Mouse (Mus musculus): ENCODE results near the gene Rora.

The Rora gene

DNA sequence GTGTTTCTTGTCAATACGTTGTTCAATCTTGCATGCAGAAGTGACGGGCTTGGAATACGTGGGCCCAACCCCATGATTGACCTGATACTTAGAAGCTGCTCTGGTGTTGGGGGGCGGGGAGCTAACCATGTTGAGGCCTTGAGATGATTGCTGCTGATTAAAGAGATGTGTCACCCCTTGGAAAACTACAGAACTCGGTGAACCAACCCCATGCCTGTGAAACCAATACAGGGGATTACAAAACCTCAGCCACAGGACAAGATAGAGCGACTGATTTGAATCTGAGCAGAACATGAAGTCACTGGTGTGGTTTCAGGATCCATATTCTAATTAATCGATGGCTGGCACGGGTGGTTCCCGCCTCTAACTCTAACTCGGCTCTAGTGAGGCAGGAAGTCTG is 650.9 kb downstream of the Rora start:
- no peak for DNase-seq (ENCODE audit: low read depth, low spot score)

DNA sequence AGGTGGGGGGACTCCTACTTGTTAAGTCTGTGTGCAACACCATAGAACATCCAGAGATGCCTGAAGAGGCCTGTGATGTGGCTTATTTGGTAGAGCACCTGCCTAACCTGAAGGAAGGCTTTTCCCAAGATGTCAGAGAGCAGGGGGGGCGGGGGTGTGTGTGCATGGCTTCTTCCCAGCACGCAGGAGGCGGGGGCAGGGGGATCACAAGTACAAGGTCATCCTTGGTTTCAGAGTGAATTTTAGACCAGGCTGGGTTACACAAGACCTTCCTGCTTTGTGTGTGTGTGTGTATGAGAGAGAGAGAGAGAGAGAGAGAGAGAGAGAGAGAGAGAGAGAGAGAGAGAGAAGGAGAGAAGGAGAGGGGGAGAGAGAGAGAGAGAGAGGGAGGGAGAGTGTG is 651.4 kb downstream of the Rora start:
- no peak for DNase-seq (ENCODE audit: low read depth, low spot score)

DNA sequence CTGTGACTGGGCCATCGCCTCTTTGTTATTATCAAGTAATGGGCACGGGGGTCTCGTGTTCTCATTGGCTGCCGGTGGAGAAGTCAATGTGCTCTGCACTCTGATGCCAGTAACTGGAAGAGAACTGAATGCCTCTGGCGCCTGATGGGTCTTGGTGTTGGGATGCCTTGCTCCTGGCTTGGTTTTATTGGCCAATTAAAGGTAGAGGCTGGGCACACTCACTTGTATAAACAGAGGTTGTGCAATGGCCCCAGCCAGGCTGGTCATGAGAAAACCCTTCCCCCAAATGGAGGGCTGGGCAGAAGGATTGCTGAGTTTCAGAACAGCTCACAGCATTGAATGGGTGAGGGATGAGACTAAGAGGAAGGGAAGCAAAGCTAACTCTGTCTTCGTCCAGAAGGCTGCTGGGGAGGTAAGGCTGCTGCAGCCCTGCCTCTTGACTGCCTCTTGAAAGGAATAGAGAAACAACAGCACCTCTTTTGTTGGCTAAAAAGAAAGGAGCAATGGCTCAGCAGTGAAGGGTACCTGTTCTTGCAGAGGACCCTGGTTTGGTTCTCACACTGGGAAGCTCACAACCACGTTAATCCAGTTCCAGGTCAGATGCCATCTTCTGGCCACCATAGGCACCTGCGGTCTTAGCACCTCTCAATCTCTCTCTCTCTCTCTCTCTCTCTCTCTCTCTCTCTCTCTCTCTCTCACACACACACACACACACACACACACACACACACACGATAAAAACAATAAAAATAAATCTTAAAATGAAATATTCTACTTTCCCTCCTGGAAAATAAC is 653.3 kb downstream of the Rora start:
- no peak for DNase-seq (ENCODE audit: low read depth, low spot score)

DNA sequence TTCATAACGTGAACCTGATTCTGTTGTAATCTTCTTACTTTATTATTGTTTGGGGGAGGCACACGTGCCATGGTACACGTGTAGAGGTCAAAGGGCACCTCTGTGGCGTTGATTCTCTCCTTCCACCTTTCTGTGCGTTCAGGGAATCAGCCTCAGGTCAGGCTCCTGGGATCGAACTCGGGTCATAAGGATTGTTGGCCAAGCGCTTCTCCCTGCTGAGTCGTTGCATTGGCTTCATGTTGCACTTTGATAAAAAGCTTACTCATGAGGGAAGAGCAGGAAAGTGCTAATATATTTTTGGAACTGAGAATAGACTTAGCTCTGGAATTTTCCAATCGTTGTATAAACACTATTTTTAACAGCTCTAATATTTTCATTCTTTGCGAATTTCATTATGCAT is 654.4 kb downstream of the Rora start:
- no peak for DNase-seq (ENCODE audit: low read depth, low spot score)

DNA sequence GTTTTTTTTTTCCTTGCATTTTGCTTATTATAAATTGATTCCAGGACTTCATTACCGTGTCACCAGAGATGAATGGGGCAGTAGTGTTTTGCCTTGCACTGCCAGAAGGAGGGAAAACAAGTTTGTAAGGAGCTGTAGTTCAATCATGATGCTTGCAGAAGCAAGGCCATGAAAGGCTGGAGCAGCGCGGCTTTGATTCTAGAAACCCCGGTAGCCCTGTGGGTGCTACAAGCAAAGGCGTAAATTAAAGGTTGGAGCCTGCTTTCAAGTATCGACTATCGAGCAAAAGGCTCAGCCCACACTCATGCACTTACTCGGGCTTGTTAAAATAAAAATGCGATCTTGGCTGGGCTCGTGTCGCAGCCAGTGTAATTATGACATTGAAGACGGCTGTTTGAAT is 656.9 kb downstream of the Rora start:
- DNase-seq (ENCODE audit: low read depth, low spot score), result no peak

DNA sequence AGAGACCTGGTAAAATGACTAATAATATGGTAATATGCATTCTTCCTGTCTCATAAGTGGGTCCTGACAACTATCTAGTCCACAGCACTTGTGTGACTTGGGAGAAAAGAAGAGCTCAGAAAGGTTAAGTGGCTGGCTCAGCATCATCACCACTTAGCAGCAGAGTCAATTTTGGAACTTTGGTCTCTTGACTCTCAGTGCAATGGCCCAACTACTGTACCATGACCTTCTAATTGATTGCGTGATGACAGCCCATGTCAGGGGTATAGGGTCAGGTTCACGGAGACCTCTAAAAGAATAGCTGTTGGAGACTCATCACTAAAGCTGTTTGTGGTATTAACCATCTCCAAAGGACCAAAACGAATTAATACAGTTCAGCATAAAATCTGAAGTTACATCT is 659.7 kb downstream of the Rora start:
- no peak for DNase-seq (ENCODE audit: low read depth, low spot score)

DNA sequence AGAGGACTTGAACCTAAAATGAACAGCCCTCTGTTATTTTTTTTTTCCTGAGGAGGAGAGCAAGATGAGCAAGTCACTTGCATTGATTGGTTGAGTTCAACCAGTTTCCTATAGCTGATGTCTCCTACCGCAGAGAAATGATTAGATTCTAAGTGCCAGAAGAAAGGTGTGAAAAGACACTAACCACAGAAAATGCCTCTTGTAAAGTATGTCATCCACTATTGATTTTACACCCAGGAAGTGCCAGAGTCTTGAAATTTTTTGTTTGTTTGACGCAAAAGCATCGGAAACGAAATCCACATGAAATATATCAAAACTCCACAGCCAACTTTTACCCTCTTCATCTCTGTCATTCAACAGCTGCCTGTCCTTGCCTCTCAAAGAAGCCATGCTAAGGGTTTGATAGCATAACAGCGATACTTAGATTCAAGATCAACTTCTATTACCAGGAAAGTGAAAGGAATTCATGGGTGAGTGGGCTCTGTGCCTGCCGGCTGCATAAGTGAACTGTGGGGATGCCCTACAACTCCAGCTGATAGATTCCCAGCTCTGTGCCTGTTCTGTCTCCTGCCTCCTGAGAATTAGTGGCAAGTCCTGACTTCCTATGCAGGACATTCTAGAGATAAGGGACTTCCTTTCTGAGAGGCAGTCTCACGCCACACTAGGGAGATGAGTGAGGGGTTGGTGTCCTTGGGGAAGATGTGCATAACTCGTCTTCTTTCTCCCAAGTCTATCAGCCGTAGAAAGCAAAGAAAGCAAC is 661.0 kb downstream of the Rora start:
- no peak for DNase-seq (ENCODE audit: low read depth, low spot score)

DNA sequence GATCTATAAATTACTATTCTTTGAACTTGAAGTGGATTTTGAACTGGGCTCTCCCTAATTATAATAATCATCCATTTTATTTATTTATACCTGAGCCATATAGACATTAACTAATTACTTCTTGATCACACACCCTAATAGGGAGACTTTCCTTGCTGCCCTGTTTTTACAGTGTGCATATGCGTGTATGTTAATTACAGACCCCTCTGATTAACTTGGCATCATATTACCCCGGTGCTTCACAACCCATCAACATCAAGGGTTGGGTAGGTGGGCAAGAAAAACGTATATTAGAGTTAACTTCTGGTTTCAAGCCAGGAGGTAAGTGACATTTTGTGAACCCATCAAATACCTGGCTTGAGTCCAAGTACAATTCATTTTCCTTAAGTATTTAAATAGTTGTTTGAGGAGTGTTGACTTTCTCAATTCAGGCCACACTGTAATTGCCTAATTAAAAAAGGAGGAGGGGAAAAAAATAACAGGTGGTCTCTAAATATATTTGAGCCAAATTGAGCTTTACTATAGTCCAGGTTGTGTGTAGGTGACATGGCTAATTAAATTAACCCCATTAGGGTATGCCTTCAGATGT is 664.0 kb downstream of the Rora start:
- no peak for DNase-seq (ENCODE audit: low read depth, low spot score)

DNA sequence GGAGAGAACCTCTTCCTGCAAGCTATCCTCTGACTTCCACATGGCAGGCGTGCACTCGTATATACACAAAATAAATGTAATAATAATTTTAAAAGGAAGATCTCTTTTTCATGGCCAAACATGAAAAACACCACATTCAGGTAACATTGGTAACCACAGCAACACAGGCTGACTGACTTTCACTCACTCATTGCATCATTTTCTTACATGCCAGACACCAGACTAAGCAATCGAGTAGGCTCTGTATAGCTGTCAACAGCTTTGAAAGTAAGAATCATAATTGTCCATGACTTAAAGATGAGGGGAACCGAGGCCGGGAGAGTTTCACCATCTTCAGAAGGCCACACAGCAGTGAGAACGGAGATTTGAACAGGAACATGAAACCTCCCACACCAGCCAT is 665.8 kb downstream of the Rora start:
- no peak for DNase-seq (ENCODE audit: low read depth, low spot score)

DNA sequence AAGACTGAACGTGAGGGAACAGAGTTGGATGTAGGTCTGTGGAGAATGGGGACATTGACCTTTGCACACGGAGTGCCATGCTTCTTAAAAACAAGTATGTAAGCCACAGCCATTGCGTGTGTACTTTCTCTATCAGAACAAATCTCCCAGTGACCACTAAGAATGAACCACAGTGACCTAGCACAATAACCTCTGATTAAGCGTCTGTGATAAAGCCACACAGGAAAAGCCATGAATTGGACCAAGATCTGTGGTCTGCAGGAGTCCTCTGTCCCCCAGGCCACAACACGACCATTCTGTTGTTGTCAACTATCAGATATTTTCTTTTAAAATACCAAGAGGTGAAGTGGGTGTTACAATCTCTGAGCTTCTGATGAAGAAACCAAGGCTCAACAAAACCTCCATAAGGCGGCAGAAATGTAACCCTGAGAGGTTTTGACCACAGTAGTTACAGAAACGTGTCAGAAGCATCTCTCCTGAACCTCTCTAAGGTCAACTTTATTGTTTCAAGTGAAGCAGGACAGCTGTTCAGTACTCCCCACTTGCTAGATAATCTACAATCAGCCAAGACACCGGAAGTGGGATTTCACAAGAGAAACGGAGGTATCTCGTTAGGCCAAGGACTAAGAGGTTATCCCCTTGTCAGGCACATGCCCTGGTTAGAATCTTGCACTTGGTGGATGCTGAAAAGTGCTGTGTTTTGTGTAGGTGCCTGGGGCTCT is 666.5 kb downstream of the Rora start:
- DNase-seq (ENCODE audit: low read depth, low spot score), result no peak

DNA sequence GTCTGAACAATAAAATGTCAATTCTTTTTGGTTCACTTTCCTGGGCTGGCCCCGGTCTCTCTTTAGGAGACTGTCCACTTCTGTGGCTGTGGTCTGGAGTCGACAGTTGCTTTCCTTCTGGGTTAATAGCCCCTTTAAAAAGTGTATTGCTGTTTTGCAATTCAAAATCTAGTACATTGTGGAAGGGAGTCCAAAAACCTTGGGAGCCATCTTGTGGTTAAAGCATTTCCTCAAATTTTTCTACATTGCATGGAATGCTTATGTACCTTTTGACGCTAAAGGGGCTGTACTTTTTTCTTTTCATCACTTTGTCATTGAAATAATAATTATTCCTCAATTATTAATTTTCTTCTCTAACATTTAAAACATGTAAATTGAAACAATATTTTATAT is 667.0 kb downstream of the Rora start:
- no peak for DNase-seq (ENCODE audit: low read depth, low spot score)

DNA sequence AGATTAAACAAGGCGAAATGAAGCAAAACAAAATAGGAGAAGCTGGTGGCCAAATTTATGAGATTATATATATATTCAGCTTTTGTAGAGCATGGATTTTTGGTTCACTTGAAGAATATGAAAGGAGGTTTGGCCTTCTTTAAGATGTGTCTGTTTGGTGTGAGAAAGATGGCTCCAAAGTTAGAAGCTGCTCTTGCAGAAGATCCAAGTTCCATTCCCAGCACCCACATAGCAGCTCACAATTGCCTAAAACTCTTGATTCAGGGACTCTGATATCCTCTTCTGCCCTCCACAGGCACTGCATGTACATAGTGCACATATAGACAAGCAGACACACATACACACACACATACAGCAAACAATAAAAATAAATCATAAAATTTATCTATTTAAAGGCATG is 668.4 kb downstream of the Rora start:
- no peak for DNase-seq (ENCODE audit: low read depth, low spot score)

DNA sequence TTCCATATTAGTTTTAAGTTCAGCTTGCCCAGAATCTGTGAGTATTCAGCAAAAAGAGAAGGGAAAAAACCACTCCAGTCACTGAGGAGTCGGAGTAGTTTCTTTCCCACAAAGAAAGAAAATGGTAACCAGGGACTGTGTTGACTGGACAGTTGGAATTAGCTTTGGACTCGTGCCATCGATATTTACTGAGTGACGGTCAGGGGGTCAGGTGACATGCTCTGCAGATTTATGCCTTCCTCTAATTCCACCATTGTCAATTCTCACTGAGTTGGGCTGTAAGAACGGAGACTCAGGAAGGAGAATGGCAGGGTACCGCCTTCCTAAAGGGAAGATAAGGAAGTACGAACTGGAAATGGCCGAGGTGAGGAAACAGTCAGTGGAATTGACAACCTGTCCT is 670.2 kb downstream of the Rora start:
- no peak for DNase-seq (ENCODE audit: low read depth, low spot score)

DNA sequence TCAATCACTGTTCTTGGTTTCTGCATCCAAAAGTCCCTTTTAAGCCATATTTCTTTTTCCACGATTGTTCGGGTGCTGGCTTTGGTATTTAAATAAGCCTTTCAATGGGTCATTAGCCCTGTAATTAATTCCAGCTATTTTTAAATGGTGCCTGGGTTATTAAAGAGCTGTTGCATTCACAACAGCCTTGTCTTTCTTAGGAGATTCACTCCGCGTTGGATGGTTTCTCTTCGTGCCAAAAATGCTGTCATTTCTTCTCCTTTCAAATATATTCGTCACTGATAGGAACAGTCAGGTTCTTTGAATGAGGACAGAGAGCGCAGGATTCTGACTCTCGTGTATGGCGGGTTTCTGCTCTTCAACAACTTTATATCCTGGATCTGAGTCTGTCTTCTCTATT is 673.5 kb downstream of the Rora start:
- DNase-seq (ENCODE audit: low read depth, low spot score), result no peak

DNA sequence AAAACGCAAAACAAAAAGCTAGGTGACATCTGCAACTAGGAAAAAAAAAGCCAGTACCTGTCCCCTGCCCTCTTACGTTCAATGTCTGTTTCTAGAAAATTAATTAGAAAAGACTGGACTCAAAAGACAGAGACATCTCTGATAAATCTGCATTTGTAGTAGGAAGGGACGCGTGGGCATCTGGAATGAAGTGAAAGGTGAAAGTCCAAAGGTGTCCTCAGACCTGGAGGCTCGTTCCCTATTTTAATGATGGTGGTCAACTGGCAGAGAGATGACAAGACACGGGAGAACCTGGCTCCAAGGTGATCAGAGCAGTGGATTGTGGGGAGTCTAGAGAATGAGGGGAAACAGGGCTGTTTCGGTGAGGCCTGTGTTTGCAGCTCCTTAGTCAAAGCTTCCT is 674.0 kb downstream of the Rora start:
- DNase-seq (ENCODE audit: low read depth, low spot score), result no peak

DNA sequence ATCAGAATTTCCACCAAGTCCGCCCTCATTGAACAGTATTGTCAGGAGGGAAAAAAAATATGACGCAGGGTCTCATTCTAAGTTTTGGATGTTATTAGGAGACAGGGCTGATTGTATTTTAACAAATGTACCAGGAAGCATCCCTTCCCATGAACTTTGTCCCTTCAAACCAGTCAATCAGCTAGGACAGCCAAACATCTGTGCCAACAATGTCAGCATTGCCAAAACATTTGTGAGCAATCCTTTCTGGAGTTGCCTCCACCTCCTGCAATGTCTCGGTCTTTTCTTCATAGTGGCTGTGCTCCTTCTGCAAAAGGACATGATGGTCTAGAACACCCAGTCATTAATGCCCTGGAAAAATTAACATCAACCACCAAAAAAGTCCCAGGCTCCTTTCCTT is 678.2 kb downstream of the Rora start:
- DNase-seq (ENCODE audit: low read depth, low spot score), result no peak

DNA sequence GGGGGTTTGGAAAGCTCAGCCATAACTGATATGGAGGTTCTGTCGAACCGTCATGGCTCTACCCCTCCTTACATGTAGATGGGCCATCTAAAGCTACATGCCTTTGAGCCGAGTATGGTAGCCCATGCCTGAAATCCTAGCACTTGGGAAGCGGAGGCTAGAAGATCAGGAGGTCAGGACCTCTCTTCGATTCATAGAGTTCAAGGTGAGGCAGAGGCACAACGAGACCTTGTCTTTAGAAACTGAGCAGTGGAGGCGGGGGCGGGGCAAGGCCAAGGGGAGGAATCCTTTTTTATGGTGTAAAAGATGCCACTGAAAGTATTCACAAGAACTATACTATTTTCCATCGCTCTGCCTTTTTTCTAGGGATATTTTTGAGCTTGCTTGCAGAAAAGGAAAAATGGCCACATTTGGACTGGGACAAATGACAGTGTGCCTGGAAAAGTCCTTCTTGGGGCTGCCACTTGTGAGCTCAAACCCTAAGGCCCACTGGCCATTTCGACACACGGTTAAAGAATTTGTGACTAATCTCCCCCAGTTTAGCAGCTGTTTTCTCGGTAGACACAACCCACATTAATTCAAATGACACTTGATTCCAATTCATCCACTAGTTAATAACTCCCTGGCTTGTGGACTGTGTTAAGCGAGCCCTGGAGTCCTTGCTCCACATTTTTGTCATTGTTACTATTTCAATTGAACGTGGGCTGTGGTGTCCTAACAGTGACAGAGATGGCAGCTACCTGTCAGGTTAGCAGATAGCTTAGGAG is 679.4 kb downstream of the Rora start:
- DNase-seq (ENCODE audit: low read depth, low spot score), result no peak

DNA sequence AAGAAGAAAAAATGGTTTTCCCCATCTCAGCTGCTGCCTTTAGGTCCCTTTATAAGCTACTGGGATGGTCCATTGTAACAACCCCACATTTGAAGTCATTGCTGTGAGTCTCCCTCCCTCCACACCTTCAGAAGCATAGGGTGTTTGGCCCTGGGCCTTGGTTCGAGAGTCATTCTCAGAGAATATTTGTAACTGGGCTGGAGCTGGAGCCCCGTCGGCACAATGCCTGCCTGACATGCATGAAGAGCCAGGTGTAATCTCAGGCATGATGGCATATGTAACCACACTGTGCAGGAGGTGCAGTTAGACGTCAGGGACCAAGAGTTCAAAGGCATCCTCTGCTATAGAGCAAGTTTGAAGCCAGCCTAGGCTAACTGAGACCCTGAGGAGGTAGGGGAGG is 680.1 kb downstream of the Rora start:
- no peak for DNase-seq (ENCODE audit: low read depth, low spot score)

DNA sequence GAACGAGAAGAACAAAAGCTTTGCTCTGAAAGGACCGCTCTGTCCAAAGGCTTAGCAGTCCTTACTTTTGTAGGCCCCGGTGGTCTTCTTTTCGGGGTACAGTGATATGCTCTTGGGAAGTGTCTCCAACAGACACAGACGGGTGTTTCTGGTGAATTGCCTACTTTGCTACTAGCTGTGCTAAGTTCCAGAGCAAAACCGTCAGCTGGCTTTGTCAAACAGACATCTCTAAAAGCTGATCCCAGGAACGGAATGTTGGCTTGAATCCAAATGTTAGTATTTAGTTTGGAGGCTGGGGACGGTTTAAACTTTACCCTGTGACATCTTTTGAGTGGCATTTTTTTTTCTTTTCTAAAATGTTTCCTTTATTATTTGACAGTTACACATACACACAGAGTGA is 680.5 kb downstream of the Rora start:
- DNase-seq (ENCODE audit: low read depth, low spot score), result no peak

DNA sequence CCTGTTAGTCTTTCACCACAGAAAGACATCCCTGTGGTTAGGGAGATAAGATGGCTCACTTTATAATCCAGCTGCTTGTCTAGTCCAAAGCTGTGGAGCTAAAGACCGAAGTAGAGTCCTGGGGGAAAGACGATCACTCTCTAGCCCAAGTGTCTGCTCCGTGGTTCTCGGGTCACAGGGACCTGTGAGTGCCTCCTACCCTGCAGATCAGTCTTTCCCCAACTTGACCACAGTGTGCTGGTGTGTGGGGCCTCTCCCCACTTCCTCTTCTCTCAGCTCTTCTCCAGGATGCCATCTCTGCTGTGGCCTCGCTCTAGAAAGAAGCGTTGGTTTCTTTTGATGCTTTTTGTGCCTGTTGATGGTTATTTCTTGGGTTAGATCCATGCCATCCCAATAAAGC is 682.5 kb downstream of the Rora start:
- DNase-seq (ENCODE audit: low read depth, low spot score), result no peak

DNA sequence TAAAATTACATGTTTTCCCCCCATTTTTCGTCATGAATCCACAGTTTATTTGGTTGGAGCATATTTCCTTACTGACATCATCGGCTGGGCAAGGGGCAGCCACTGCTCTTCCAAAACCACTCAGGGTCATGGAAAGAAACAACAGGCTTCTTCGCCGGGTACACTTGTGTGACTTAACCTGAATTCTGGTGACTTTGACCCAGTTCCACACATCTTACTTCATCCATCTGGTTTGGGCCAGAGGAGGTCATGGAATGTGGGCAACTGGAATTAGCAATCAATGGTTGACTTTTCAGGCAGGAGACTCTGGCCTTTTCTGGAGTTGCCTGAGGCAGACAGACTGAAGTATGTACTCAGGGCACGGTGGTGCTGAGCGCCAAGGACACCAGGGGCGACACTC is 685.6 kb downstream of the Rora start:
- DNase-seq (ENCODE audit: low read depth, low spot score), result no peak

DNA sequence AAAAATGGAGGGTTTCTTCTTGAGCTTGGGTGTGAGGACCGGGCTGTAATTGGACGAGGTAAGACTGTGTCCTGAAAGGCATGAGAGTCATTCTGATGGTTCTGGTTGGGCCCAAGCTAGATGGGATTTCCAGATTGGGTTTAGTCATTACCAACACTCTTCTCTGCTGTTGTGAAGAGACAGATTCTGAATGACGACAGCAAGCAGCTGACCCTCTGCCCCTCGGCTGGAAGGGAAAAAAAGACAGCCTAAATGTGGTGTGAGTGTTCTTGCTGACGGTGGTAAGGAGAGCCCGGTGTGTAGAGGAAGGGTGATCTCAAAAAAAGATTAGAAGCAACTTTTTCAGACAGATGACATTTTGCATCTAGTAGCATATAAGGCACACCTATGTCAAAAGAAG is 686.2 kb downstream of the Rora start:
- DNase-seq (ENCODE audit: low read depth, low spot score), result no peak
